Mouse (Mus musculus) adrenal gland, postnatal 14 days (tissue): ENCODE data around the gene Gpr180. TPM values are rescaled to one million over a fixed set of nuclear protein-coding genes. Genes with fewer than 3 reads are reported as not detected.
A peak's percentile ranks its signal among the peaks of the same experiment; 100 is the strongest.

Experiments
- DNase-seq: peaks from one replicate; pipeline ENCODE4 v3.0.0; 2021; ENCODE audit warnings: mixed read lengths
- total RNA-seq: library from RNA; stranded (reverse); gene quantifications from 2 replicates; pipeline ENCODE4 v1.2.3, GENCODE M21; 2021

Gpr180 gene
- total RNA-seq, 1 experiment from 2014 or later = 26.0 TPM

GRCm38 (mm10) chr14:118203031-118203430 is 66.1 kb downstream of the Gpr180 start:
- DNase-seq = peak; percentile 21

GRCm38 (mm10) chr14:118207347-118207746 is 70.4 kb downstream of the Gpr180 start:
- DNase-seq = no peak

GRCm38 (mm10) chr14:118209642-118210041 is 72.7 kb downstream of the Gpr180 start:
- DNase-seq = peak; percentile 34

GRCm38 (mm10) chr14:118212188-118212804 is 75.3 kb downstream of the Gpr180 start:
- DNase-seq = no peak

Other genes starting within 250 kb of the Gpr180 start
- gene Dct, start 84.9 kb upstream of the Gpr180 start, total RNA-seq = not detected in 2 replicates
- gene Tgds, start 4.4 kb upstream of the Gpr180 start, total RNA-seq = 22.0 and 22.4 TPM in 2 replicates
- gene Sox21, start 99.9 kb downstream of the Gpr180 start, total RNA-seq = not detected in 2 replicates
- not detected in 2 replicates for gene Gm9376, start 129.8 kb downstream of the Gpr180 start, total RNA-seq